Mouse (Mus musculus) kidney, postnatal 0 days (tissue): ENCODE data around the gene Gli2. TPM values are rescaled to one million over a fixed set of nuclear protein-coding genes. Genes with fewer than 3 reads are reported as not detected.

Experiments used
- ATAC-seq: fragments of 200-750 bp; cut with Nextera tagmentation; replicated peaks from 2 replicates; pipeline ENCODE4 v1.8.0; 2017; ENCODE audit warnings: low read depth, moderate number of reproducible peaks, moderate TSS enrichment, moderate library complexity; ENCODE audit not compliant: low FRiP score
- DNase-seq: peaks from one replicate; pipeline ENCODE4 v3.0.0-alpha.2; 2016; ENCODE audit warnings: low spot score
- H3K27ac ChIP-seq: fragments of 300-500 bp; sonication (generic); 2 replicates; pipeline ENCODE4 v1.5.1; 2014; ENCODE audit warnings: mild to moderate bottlenecking
- H3K27me3 ChIP-seq: fragments of 300-500 bp; sonication (generic); 2 replicates; pipeline ENCODE4 v1.6.1; 2014; ENCODE audit warnings: low read length, mixed read lengths; ENCODE audit not compliant: insufficient read depth
- H3K36me3 ChIP-seq: fragments of 300-500 bp; sonication (generic); 2 replicates; pipeline ENCODE4 v1.6.1; 2014; ENCODE audit warnings: low read length, mixed read lengths; ENCODE audit not compliant: insufficient read depth
- H3K4me1 ChIP-seq: fragments of 300-500 bp; sonication (generic); replicated peaks from 2 replicates; pipeline ENCODE4 v1.6.1; 2014; ENCODE audit warnings: antibody characterized with exemption, low read length, mixed read lengths; ENCODE audit not compliant: insufficient read depth
- H3K4me2 ChIP-seq: fragments of 300-500 bp; sonication (generic); 2 replicates; pipeline ENCODE4 v1.6.1; 2014; ENCODE audit warnings: mild to moderate bottlenecking, low read length, moderate library complexity, mixed read lengths
- H3K4me3 ChIP-seq: fragments of 300-500 bp; sonication (generic); replicated peaks from 2 replicates; pipeline ENCODE4 v1.5.1; 2014; ENCODE audit warnings: low read depth, low read length
- H3K9ac ChIP-seq: fragments of 300-500 bp; sonication (generic); 2 replicates; pipeline ENCODE4 v1.6.1; 2014; ENCODE audit warnings: low read depth, low read length
- H3K9me3 ChIP-seq: fragments of 300-500 bp; sonication (generic); replicated peaks from 2 replicates; pipeline ENCODE4 v1.6.1; 2016; ENCODE audit warnings: low read length, inconsistent platforms, mixed read lengths
- CTCF ChIP-seq: IDR thresholded peaks from 2 replicates; pipeline ENCODE4 v1.5.1; 2016; ENCODE audit warnings: antibody characterized with exemption, low read depth, mild to moderate bottlenecking, moderate library complexity
- WGBS: fragments of 180-500 bp; shearing (Covaris S2); extraction: QIAGEN DNeasy Blood & Tissue Kit; methylation state at CpG from one replicate; pipeline ENCODE4 v1.1.7; 2014; 5-methylcytosine and 5-hydroxymethylcytosine counted together
- polyA plus RNA-seq: library from polyadenylated mRNA; unstranded; fragments of >200 nt; fragmentation: Nextera tagmentation; extraction: Ambion mirVana; gene quantifications from 2 replicates; pipeline ENCODE4 v1.2.1, GENCODE M21; 2015

The Gli2 gene
- polyA plus RNA-seq, 1 experiment from 2014 or later: 2.6 TPM

- Histone ChIP-seq H3K27me3 (no peaks in the 10 kb centered on the region), H3K9me3 (no peaks in the 10 kb centered on the region), H3K9ac (no peak overlapping the region), H3K36me3 (no peaks in the 10 kb centered on the region), H3K4me1 (no peaks in the 10 kb centered on the region), H3K4me2 (no peak overlapping the region), H3K27ac (no peak overlapping the region), H3K4me3 (no peak overlapping the region)
- TF ChIP-seq CTCF: no peak
- DNase-seq: no peak
- WGBS: 85% methylated on average over 5 of the region's 5 CpGs
- no peak for ATAC-seq
Observed at GRCm38 (mm10) chr1:118802166-118802565, 251.3 kb downstream of the Gli2 start.

DNA sequence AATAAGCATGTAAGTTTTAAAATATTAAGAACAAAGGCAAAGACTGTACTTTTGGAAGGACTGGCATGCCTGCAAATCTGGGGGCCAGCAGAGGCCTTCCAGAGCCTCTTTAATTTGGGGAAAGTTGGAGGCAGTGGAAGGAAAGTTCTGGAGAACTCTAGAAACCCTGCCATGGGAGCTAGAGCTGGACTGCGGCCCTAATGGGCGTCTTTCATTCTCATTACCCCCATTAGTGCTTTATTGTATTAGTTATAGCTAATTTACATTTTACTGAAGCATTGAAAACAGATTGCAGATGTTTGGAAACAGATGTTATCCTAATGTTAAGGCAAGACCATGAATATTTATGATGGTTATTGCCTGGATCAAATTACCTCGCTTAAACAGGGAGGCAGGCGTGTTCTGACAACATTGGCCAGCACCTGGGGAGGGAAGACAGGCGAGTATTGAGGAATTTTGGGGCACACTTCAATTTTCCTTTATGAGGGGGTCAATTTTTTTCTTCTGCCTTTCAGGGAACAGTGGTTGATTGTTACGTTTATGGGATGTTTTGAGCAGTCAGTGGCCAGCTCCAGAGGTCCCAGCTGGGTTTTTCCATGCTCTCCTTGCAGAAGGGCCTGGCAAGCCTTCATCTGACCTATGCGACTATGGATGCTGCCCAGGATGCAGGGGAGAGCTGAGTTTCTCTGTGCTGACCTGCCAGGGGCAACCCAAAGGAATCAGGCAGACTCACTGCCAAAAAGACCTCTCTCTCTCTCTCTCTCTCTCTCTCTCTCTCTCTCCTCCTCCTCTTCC lies 253.9 kb downstream of the Gli2 start:
- no peaks in the 10 kb centered on the region for H3K36me3 ChIP-seq
- DNase-seq (no peak), ATAC-seq (no peak)
- no peaks in the 10 kb centered on the region for H3K9me3 ChIP-seq
- WGBS: 50% methylated on average over 7 of the region's 7 CpGs
- no peak overlapping the region for H3K4me2 ChIP-seq
- TF ChIP-seq CTCF: no peak
- H3K27me3 ChIP-seq: no peaks in the 10 kb centered on the region
- H3K27ac ChIP-seq: no peak overlapping the region
- no peak overlapping the region for H3K4me3 ChIP-seq
- H3K9ac ChIP-seq: no peak overlapping the region
- H3K4me1 ChIP-seq: no peaks in the 10 kb centered on the region

- Histone ChIP-seq H3K27ac (no peak overlapping the region), H3K9me3 (no peaks in the 10 kb centered on the region), H3K4me2 (no peak overlapping the region), H3K4me3 (no peak overlapping the region), H3K27me3 (no peaks in the 10 kb centered on the region), H3K36me3 (no peaks in the 10 kb centered on the region), H3K9ac (no peak overlapping the region), H3K4me1 (no peaks in the 10 kb centered on the region)
- no peak for TF ChIP-seq CTCF
- WGBS: 45% methylated on average over 18 of the region's 18 CpGs
- DNase-seq (peak; percentile 51), ATAC-seq (0 out of 2 replicates have a peak, but pooled peaks have one; percentile 33)
Observed at GRCm38 (mm10) chr1:118795415-118796167, 257.8 kb downstream of the Gli2 start.

- ATAC-seq: no peak
- Histone ChIP-seq H3K36me3 (no peaks in the 10 kb centered on the region), H3K9ac (no peak overlapping the region), H3K9me3 (no peaks in the 10 kb centered on the region), H3K27me3 (no peaks in the 10 kb centered on the region), H3K4me2 (no peak overlapping the region), H3K4me1 (no peaks in the 10 kb centered on the region), H3K27ac (no peak overlapping the region), H3K4me3 (no peak overlapping the region)
- WGBS: 75% methylated on average over 2 of the region's 2 CpGs
- DNase-seq: no peak
- no peak for TF ChIP-seq CTCF
Observed at GRCm38 (mm10) chr1:118789871-118790270, 263.5 kb downstream of the Gli2 start.

DNA sequence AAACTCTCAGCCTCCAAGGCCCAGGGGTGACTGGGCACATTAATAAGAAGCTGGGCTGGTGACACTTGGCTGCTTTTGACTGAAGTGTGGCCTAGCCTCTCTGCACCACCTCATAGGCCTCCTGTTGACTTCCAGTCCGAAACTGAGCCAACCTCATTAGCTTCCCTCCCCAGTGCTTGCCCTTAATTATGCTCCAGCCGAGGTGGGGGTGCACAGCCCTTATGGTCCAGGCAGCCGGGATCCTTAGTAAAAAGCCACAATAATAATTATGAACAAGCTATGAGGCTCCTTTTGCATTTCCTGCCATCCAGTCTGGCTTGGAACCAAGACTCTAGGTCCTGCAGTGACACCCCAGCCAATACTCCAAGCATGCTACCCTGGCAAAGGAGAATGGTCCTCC lies 264.0 kb downstream of the Gli2 start:
- no peak for TF ChIP-seq CTCF
- H3K36me3 ChIP-seq: no peaks in the 10 kb centered on the region
- H3K9ac ChIP-seq: no peak overlapping the region
- no peak overlapping the region for H3K4me2 ChIP-seq
- H3K4me3 ChIP-seq: no peak overlapping the region
- H3K4me1 ChIP-seq: no peaks in the 10 kb centered on the region
- no peak overlapping the region for H3K27ac ChIP-seq
- no peaks in the 10 kb centered on the region for H3K27me3 ChIP-seq
- 40% methylated on average over 3 of the region's 3 CpGs for WGBS
- H3K9me3 ChIP-seq: no peaks in the 10 kb centered on the region
- ATAC-seq (no peak), DNase-seq (no peak)

GRCm38 (mm10) chr1:118788813-118789212 lies 264.6 kb downstream of the Gli2 start:
- H3K27me3 ChIP-seq: no peaks in the 10 kb centered on the region
- 40% methylated on average over 5 of the region's 5 CpGs for WGBS
- H3K4me1 ChIP-seq: no peaks in the 10 kb centered on the region
- no peaks in the 10 kb centered on the region for H3K9me3 ChIP-seq
- no peak for TF ChIP-seq CTCF
- H3K27ac ChIP-seq: no peak overlapping the region
- no peaks in the 10 kb centered on the region for H3K36me3 ChIP-seq
- ATAC-seq (no peak), DNase-seq (no peak)
- no peak overlapping the region for H3K9ac ChIP-seq
- no peak overlapping the region for H3K4me2 ChIP-seq
- no peak overlapping the region for H3K4me3 ChIP-seq
